In the genomic region with DNA sequence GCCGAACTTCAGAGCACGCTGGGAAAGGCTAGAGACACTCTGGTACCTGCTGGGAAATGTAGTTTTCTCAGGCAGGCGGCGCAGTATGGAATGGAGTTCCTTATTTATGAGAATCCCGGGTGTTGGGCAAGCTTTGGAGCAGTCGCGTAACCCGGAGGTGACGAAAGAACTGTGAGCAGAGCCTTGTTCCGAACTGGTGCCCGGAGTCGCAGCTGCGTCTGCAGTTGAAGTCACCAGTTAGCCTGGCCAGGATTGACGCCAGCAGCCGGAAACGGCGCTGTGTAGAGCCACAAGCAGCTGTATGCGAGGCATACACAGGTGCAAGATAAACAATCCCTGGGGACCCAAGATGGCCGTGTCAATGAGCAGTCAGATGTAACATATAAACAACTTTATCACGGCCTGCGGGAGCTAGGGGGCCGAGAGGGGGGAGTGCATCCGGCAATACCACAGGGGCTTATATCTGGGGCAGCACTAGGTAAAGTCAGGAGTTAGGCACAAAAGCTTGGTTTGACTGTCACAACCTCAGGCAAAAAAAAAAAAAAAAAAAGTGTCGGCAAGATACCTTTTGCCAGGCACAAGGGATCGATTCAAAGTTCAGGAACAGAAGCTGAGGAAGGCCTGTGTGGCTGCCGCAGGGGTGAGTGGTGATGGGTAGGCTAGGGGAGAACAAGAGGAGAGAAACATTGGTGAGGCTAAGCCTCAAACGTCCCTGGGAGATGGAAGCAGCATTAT, we compare ENCODE assay signal across 8 mouse cellular contexts. TPM values are rescaled to one million over a fixed set of nuclear protein-coding genes. Genes with fewer than 3 reads are reported as not detected.
DNase-seq lines count a peak whose midpoint lies in the region; ATAC-seq and TF ChIP-seq lines count a peak whose summit lies in the region.

A gene (minus strand): TSS at position 162 of the 735 bp plus-strand sequence.

- H3K4me3 ChIP-seq in erythroblast, embryonic 14.5 days (replicated peaks) = peak within 1 kb of the TSS; percentile 65
- H3K4me3 ChIP-seq in heart, embryonic 11.5 days (ENCODE audit: low read depth, low read length) = peak within 1 kb of the TSS; percentile 54
- H3K4me3 ChIP-seq in kidney, embryonic 15.5 days (replicated peaks) = peak within 1 kb of the TSS; percentile 59
- peak within 1 kb of the TSS; percentile 58 for H3K4me3 ChIP-seq in limb, embryonic 15.5 days
- H3K4me3 ChIP-seq in midbrain, postnatal 0 days (ENCODE audit: low read depth, low read length) = peak within 1 kb of the TSS; percentile 49

- no peak for TF ChIP-seq CTCF in brain, embryonic 14.5 days (IDR thresholded peaks at IDR 0.05; ENCODE audit: borderline replicate concordance, extremely low read depth, insufficient read depth, insufficient read length)
- peak; percentile 58 for TF ChIP-seq CTCF in midbrain, postnatal 0 days (IDR thresholded peaks at IDR 0.05)

- peak; percentile 82 for ATAC-seq in heart, embryonic 11.5 days (replicated peaks; ENCODE audit: insufficient number of reproducible peaks, low FRiP score, low TSS enrichment)
- ATAC-seq in kidney, embryonic 15.5 days (replicated peaks; ENCODE audit: low FRiP score) = peak; percentile 92
- ATAC-seq in limb, embryonic 15.5 days (ENCODE audit: insufficient number of reproducible peaks, low FRiP score, low TSS enrichment, low read depth) = peak; percentile 89
- peak; percentile 92 for ATAC-seq in midbrain, postnatal 0 days (ENCODE audit: low FRiP score)

- H3K9me3 ChIP-seq in erythroblast, embryonic 14.5 days (ENCODE audit: control insufficient read depth, low read length) = no peaks in the 10 kb centered on the region
- H3K9me3 ChIP-seq in heart, embryonic 11.5 days (replicated peaks; ENCODE audit: control insufficient read depth, low read length) = no peaks in the 10 kb centered on the region
- H3K9me3 ChIP-seq in kidney, embryonic 15.5 days (replicated peaks) = no peaks in the 10 kb centered on the region
- H3K9me3 ChIP-seq in limb, embryonic 15.5 days = no peaks in the 10 kb centered on the region
- no peaks in the 10 kb centered on the region for H3K9me3 ChIP-seq in midbrain, postnatal 0 days (ENCODE audit: low read length)

- H3K4me1 ChIP-seq in erythroblast, embryonic 14.5 days (ENCODE audit: control insufficient read depth) = peaks cover 21% of the 10 kb centered on the region
- peaks cover 4% of the 10 kb centered on the region; the same call in 1 of the 2 replicates for H3K4me1 ChIP-seq in heart, embryonic 11.5 days (ENCODE audit: control insufficient read depth, insufficient read depth, low read length)
- peaks cover 16% of the 10 kb centered on the region for H3K4me1 ChIP-seq in kidney, embryonic 15.5 days
- H3K4me1 ChIP-seq in limb, embryonic 15.5 days = peaks cover 18% of the 10 kb centered on the region
- peaks cover 8% of the 10 kb centered on the region; the same call in 1 of the 2 replicates for H3K4me1 ChIP-seq in midbrain, postnatal 0 days (ENCODE audit: insufficient read depth, low read length)

- peak within 1 kb of the TSS; percentile 82 for H3K9ac ChIP-seq in heart, embryonic 11.5 days (ENCODE audit: low read depth, low read length)
- H3K9ac ChIP-seq in kidney, embryonic 15.5 days = peak within 1 kb of the TSS; percentile 50
- H3K9ac ChIP-seq in limb, embryonic 15.5 days = peak within 1 kb of the TSS; percentile 57
- peak within 1 kb of the TSS; percentile 78 for H3K9ac ChIP-seq in midbrain, postnatal 0 days (replicated peaks; ENCODE audit: low read length, poor library complexity, severe bottlenecking)

- 2% methylated on average over 27 of the region's 27 CpGs for WGBS in heart, embryonic 11.5 days (ENCODE audit: insufficient replicate concordance)
- WGBS in kidney, embryonic 15.5 days = 1% methylated on average over 27 of the region's 27 CpGs
- WGBS in limb, embryonic 15.5 days = 2% methylated on average over 27 of the region's 27 CpGs
- 1% methylated on average over 27 of the region's 27 CpGs for WGBS in midbrain, postnatal 0 days

- H3K27ac ChIP-seq in heart, embryonic 11.5 days (ENCODE audit: low read depth, low read length) = peak within 1 kb of the TSS; percentile 75
- H3K27ac ChIP-seq in kidney, embryonic 15.5 days = peak within 1 kb of the TSS; percentile 93
- H3K27ac ChIP-seq in limb, embryonic 15.5 days = peak within 1 kb of the TSS; percentile 87
- peak within 1 kb of the TSS; percentile 87 for H3K27ac ChIP-seq in midbrain, postnatal 0 days (ENCODE audit: low read depth, low read length)

- H3K27me3 ChIP-seq in erythroblast, embryonic 14.5 days (ENCODE audit: control insufficient read depth) = no peaks in the 10 kb centered on the region
- H3K27me3 ChIP-seq in heart, embryonic 11.5 days (ENCODE audit: control insufficient read depth, insufficient read depth, low read length) = no peaks in the 10 kb centered on the region
- no peaks in the 10 kb centered on the region for H3K27me3 ChIP-seq in kidney, embryonic 15.5 days
- no peaks in the 10 kb centered on the region for H3K27me3 ChIP-seq in limb, embryonic 15.5 days
- H3K27me3 ChIP-seq in midbrain, postnatal 0 days (ENCODE audit: insufficient read depth, low read length) = no peaks in the 10 kb centered on the region

- peak; percentile 90 for DNase-seq in CD4-positive helper T cell, adult 2 months (ENCODE audit: low read depth, low spot score)
- DNase-seq in brain, embryonic 14.5 days (ENCODE audit: low read depth) = peak; percentile 98
- DNase-seq in midbrain, postnatal 0 days (ENCODE audit: low spot score) = peak; percentile 98
- DNase-seq in spleen, postnatal 10 days (ENCODE audit: low spot score in 2 of 2) = peak; percentile 65 to 78

- TF ChIP-seq POLR2A in brain, embryonic 14.5 days (IDR thresholded peaks at IDR 0.05; ENCODE audit: borderline replicate concordance, extremely low read depth, insufficient read depth, insufficient read length, poor library complexity, severe bottlenecking) = no peak

- H3K36me3 ChIP-seq in erythroblast, embryonic 14.5 days (ENCODE audit: control insufficient read depth) = peaks cover 8% of the 10 kb centered on the region
- no peaks in the 10 kb centered on the region for H3K36me3 ChIP-seq in heart, embryonic 11.5 days (ENCODE audit: control insufficient read depth, insufficient read depth, low read length)
- H3K36me3 ChIP-seq in kidney, embryonic 15.5 days = peaks cover 15% of the 10 kb centered on the region; the same call in 1 of the 2 replicates
- H3K36me3 ChIP-seq in limb, embryonic 15.5 days = peaks cover 10% of the 10 kb centered on the region
- peaks cover 3% of the 10 kb centered on the region for H3K36me3 ChIP-seq in midbrain, postnatal 0 days (ENCODE audit: insufficient read depth, low read length)

- H3K4me2 ChIP-seq in heart, embryonic 11.5 days = peak within 1 kb of the TSS; percentile 89
- peak within 1 kb of the TSS; percentile 75 for H3K4me2 ChIP-seq in kidney, embryonic 15.5 days
- H3K4me2 ChIP-seq in limb, embryonic 15.5 days = peak within 1 kb of the TSS; percentile 81
- peak within 1 kb of the TSS; percentile 75 for H3K4me2 ChIP-seq in midbrain, postnatal 0 days (ENCODE audit: low read depth, low read length, poor library complexity, severe bottlenecking)

RNA-seq across cellular contexts. Expression of the gene that starts here (rescaled TPM):
- 12.7 and 16.0 TPM in 2 replicates for polyA plus RNA-seq in brain, embryonic 14.5 days (2012; rRNA removed)
- 0.10 and 0.19 TPM in 2 replicates for polyA plus RNA-seq in erythroblast, embryonic 14.5 days (2012)
- polyA plus RNA-seq in heart, embryonic 11.5 days (2014; fragmentation: Nextera tagmentation; extraction: Ambion mirVana) = 4.4 and 6.0 TPM in 2 replicates
- polyA plus RNA-seq in kidney, embryonic 15.5 days (2015; fragmentation: Nextera tagmentation; extraction: Ambion mirVana) = 8.3 and 9.7 TPM in 2 replicates
- polyA plus RNA-seq in limb, embryonic 15.5 days (2015; fragmentation: Nextera tagmentation; extraction: Ambion mirVana) = 8.6 and 9.6 TPM in 2 replicates
- 6.1 and 7.8 TPM in 2 replicates for total RNA-seq in midbrain, postnatal 0 days (2014; rRNA removed)
- polyA plus RNA-seq in midbrain, postnatal 0 days (2015; fragmentation: Nextera tagmentation; extraction: Ambion mirVana) = 6.2 TPM in 2 replicates

Comparison
In these comparisons a context has a peak if more than half of its experiments do, and no peak if none do; other contexts are left out.
1. Peak in every context shown above with its lines: DNase-seq, ATAC-seq, H3K4me3 ChIP-seq and H3K27ac ChIP-seq.